Mouse (Mus musculus): ENCODE results near the gene Gm3591.
"Not testable (repeated sequence)": the region's sequence is repeated elsewhere in the genome, so short reads cannot be mapped to it uniquely, and the experiment has no call there.

- not testable (repeated sequence) for TF ChIP-seq POLR2A (IDR thresholded peaks at IDR 0.05; ENCODE audit: control insufficient read depth, extremely low read depth, insufficient read depth, low read length, poor library complexity); CTCF (IDR thresholded peaks at IDR 0.05; ENCODE audit: borderline replicate concordance, control insufficient read depth, extremely low read depth, insufficient read depth, low read length, poor library complexity)
Observed at GRCm38 (mm10) chr14:6444511-6444910, 32.2 kb upstream of the Gm3591 start, which contains the start of gene Gm3594.

Data from thymus, adult 2 months (tissue).